Mouse (Mus musculus) embryonic stem cell, embryonic (primary cell): ENCODE measurements around the gene Bcr.

ENCODE experiments used
- CTCF ChIA-PET, 4 experiments: fragments of 300-600 bp in 2 of 4; fragments of 350-600 bp in 2 of 4; sonication (Branson Sonifier 250); formaldehyde crosslinking; loops; one replicate each; lab custom pipeline; 2022; ENCODE audit warnings: inconsistent platforms in 2 of 4; lab: Charles Lee
- POLR2A ChIA-PET, 4 experiments: fragments of 300-600 bp in 2 of 4; fragments of 350-600 bp in 2 of 4; sonication (Branson Sonifier 250); formaldehyde crosslinking; loops; one replicate each; lab custom pipeline; 2022; ENCODE audit warnings: antibody characterized with exemption in 4 of 4, inconsistent platforms in 1 of 4; lab: Charles Lee

The Bcr gene

GRCm38 (mm10) chr10:75104191-75105098 is 44.1 kb downstream of the Bcr start:
- ChIA-PET POLR2A (interaction anchor here in 3 of 4 experiments (0.6 to 5.4 kb wide), 12 partner anchors 9 to 46 kb away, joined by 3 to 31 read pairs (median 4); no protein-coding TSS in a partner anchor), CTCF (interaction anchor here in 3 of 4 experiments (0.6 to 1.9 kb wide), 3 partner anchors 23 to 169 kb away, joined by 3 to 10 read pairs (median 3); no protein-coding TSS in a partner anchor)

- POLR2A ChIA-PET = interaction anchor here in 2 of 4 experiments (0.6 to 5.4 kb wide), 6 partner anchors 10 to 45 kb away, joined by 3 to 31 read pairs (median 4); no protein-coding TSS in a partner anchor
- CTCF ChIA-PET = interaction anchor here in 2 of 4 experiments (1.3 to 1.9 kb wide), 2 partner anchors 46 to 170 kb away, joined by 3 to 10 read pairs; no protein-coding TSS in a partner anchor
These were observed 44.7 kb downstream of the Bcr start for GRCm38 (mm10) chr10:75105099-75105461.

- POLR2A ChIA-PET = interaction anchor here in 1 of 4 experiments (0.7 to 2.6 kb wide), 4 partner anchors 8 to 1216 kb away, joined by 3 to 8 read pairs (median 4); no protein-coding TSS in a partner anchor
These were observed 45.3 kb downstream of the Bcr start for GRCm38 (mm10) chr10:75105687-75106086.

GRCm38 (mm10) chr10:75106940-75107381 is 46.6 kb downstream of the Bcr start:
- POLR2A ChIA-PET = interaction anchor here in 2 of 4 experiments (0.7 to 2.6 kb wide), 4 partner anchors 10 to 28 kb away, joined by 3 to 8 read pairs (median 4); no protein-coding TSS in a partner anchor

More at GRCm38 (mm10) chr10:75105687-75106086, 45.3 kb downstream of the Bcr start:
- CTCF ChIA-PET = interaction anchor here in 1 of 4 experiments (1.6 kb wide), 1 partner anchor 45 kb away, joined by 4 read pairs; no protein-coding TSS in a partner anchor

GRCm38 (mm10) chr10:75108092-75108491 is 47.7 kb downstream of the Bcr start:
- ChIA-PET POLR2A (interaction anchor here in 2 of 4 experiments (0.5 to 2.6 kb wide), 3 partner anchors 9 to 76 kb away, joined by 4 to 8 read pairs (median 5); no protein-coding TSS in a partner anchor), CTCF (interaction anchor here in 1 of 4 experiments (0.6 kb wide), 1 partner anchor 43 kb away, joined by 3 read pairs; no protein-coding TSS in a partner anchor)

More at GRCm38 (mm10) chr10:75106940-75107381, 46.6 kb downstream of the Bcr start:
- CTCF ChIA-PET = interaction anchor here in 3 of 4 experiments (0.9 to 1.6 kb wide), 4 partner anchors 44 to 259 kb away, joined by 3 to 4 read pairs (median 3); no protein-coding TSS in a partner anchor

- CTCF ChIA-PET = interaction anchor here in 1 of 4 experiments (1.0 kb wide), 1 partner anchor 14 kb away, joined by 3 read pairs; no protein-coding TSS in a partner anchor
- POLR2A ChIA-PET = interaction anchor here in 2 of 4 experiments (0.5 to 1.4 kb wide), 4 partner anchors 10 to 19 kb away, joined by 3 to 6 read pairs (median 4); no protein-coding TSS in a partner anchor
These were observed 51.2 kb downstream of the Bcr start for GRCm38 (mm10) chr10:75111446-75112201.

- ChIA-PET CTCF (interaction anchor here in 1 of 4 experiments (1.4 kb wide), 1 partner anchor 10 kb away, joined by 3 read pairs; no protein-coding TSS in a partner anchor), POLR2A (interaction anchor here in 2 of 4 experiments (0.6 to 2.2 kb wide), 5 partner anchors 8 to 17 kb away, joined by 3 to 9 read pairs (median 3); no protein-coding TSS in a partner anchor)
These were observed 52.0 kb downstream of the Bcr start for GRCm38 (mm10) chr10:75112405-75112804.

GRCm38 (mm10) chr10:75113620-75114019 is 53.2 kb downstream of the Bcr start:
- POLR2A ChIA-PET = interaction anchor here in 2 of 4 experiments (0.6 to 2.2 kb wide), 14 partner anchors 8 to 536 kb away, joined by 3 to 9 read pairs (median 3); partner anchors contain the start of gene Rab36 (in 1 of the 2)
- CTCF ChIA-PET = interaction anchor here in 2 of 4 experiments (0.5 to 1.4 kb wide), 2 partner anchors 9 to 20 kb away, joined by 3 read pairs; no protein-coding TSS in a partner anchor

GRCm38 (mm10) chr10:75115240-75115639 is 54.8 kb downstream of the Bcr start:
- ChIA-PET CTCF (no interaction called here), POLR2A (interaction anchor here in 1 of 4 experiments (1.8 kb wide), 1 partner anchor 11 kb away, joined by 6 read pairs; no protein-coding TSS in a partner anchor)

- POLR2A ChIA-PET = interaction anchor here in 3 of 4 experiments (0.5 to 2.1 kb wide), 10 partner anchors 10 to 315 kb away, joined by 3 to 8 read pairs (median 4); no protein-coding TSS in a partner anchor
- CTCF ChIA-PET = interaction anchor here in 1 of 4 experiments (1.2 kb wide), 1 partner anchor 34 kb away, joined by 3 read pairs; no protein-coding TSS in a partner anchor
These were observed 56.6 kb downstream of the Bcr start for GRCm38 (mm10) chr10:75116842-75117457.

GRCm38 (mm10) chr10:75118444-75118843 is 58.1 kb downstream of the Bcr start:
- ChIA-PET CTCF (interaction anchor here in 2 of 4 experiments (1.3 to 2.0 kb wide), 1 partner anchor 33 kb away, joined by 3 to 8 read pairs; no protein-coding TSS in a partner anchor), POLR2A (interaction anchor here in 2 of 4 experiments (0.9 to 2.1 kb wide), 7 partner anchors 11 to 58 kb away, joined by 3 to 8 read pairs (median 4); partner anchors contain the start of gene Bcr (in 1 of the 2))

GRCm38 (mm10) chr10:75119396-75119795 is 59.0 kb downstream of the Bcr start:
- ChIA-PET CTCF (interaction anchor here in 2 of 4 experiments (1.3 to 2.0 kb wide), 1 partner anchor 32 kb away, joined by 3 to 8 read pairs; no protein-coding TSS in a partner anchor), POLR2A (interaction anchor here in 2 of 4 experiments (0.5 to 1.7 kb wide), 7 partner anchors 9 to 60 kb away, joined by 3 to 5 read pairs (median 3); partner anchors contain the start of gene Bcr (in 1 of the 2))

GRCm38 (mm10) chr10:75120176-75120575 is 59.8 kb downstream of the Bcr start:
- POLR2A ChIA-PET = no interaction called here
- CTCF ChIA-PET = no interaction called here

- POLR2A ChIA-PET = interaction anchor here in 2 of 4 experiments (1.1 to 1.3 kb wide), 2 partner anchors 10 to 18 kb away, joined by 3 to 4 read pairs; no protein-coding TSS in a partner anchor
- CTCF ChIA-PET = interaction anchor here in 1 of 4 experiments (0.9 to 2.1 kb wide), 2 partner anchors 30 to 72 kb away, joined by 3 to 7 read pairs; no protein-coding TSS in a partner anchor
These were observed 60.6 kb downstream of the Bcr start for GRCm38 (mm10) chr10:75121028-75121427.

- ChIA-PET POLR2A (no interaction called here), CTCF (no interaction called here)
These were observed 65.2 kb downstream of the Bcr start for GRCm38 (mm10) chr10:75125577-75125976.

GRCm38 (mm10) chr10:75129283-75129710 is 68.9 kb downstream of the Bcr start:
- POLR2A ChIA-PET = interaction anchor here in 1 of 4 experiments (1.1 kb wide), 1 partner anchor 16 kb away, joined by 3 read pairs; no protein-coding TSS in a partner anchor
- CTCF ChIA-PET = no interaction called here
